Mouse (Mus musculus): ENCODE measurements at regions not wholly inside any gene's neighbourhood (a gene's known extent, or its start where the extent isn't known, plus 50 kb on each side); places are given as distances from the start of the nearest gene placed in this dataset.

DNA sequence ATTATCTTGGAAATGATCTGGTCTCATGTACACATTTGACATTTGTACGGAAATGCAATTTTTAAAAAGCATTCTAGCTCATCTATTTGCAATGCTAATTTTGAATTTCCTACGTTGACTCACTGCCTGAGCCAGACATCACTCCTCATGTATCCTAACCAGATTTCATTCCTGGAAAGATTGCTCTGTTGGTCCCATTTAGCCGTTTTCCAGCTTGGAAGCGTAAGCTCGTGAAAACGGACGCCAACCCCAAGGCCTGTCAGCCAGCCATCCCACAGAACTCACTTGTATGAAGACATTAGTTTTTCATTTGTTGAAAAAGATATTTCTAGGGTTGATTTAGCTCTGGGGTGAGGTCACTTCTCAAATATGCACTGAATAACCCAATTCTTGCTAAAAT is 55.5 kb upstream of the Robo2 start:
- Histone ChIP-seq H3K9ac (replicated peaks; ENCODE audit: low read length) (no peak overlapping the region), H3K4me2 (ENCODE audit: low read depth, low read length) (no peak overlapping the region), H3K27me3 (ENCODE audit: control insufficient read depth, insufficient read depth, low read length) (no peaks in the 10 kb centered on the region), H3K4me3 (ENCODE audit: low read depth, low read length) (no peak overlapping the region), H3K4me1 (ENCODE audit: control insufficient read depth, insufficient read depth, low read length) (no peaks in the 10 kb centered on the region), H3K36me3 (replicated peaks; ENCODE audit: control insufficient read depth, insufficient read depth, low read depth, low read length) (no peaks in the 10 kb centered on the region), H3K27ac (replicated peaks; ENCODE audit: low read depth, low read length) (no peak overlapping the region), H3K9me3 (replicated peaks; ENCODE audit: control insufficient read depth, low read length) (no peaks in the 10 kb centered on the region)
- 75% methylated on average over 7 of the region's 7 CpGs for WGBS
- no peak for DNase-seq (ENCODE audit: low spot score)
- ATAC-seq (replicated peaks; ENCODE audit: insufficient number of reproducible peaks, low FRiP score, low TSS enrichment, low read depth), result no peak

DNA sequence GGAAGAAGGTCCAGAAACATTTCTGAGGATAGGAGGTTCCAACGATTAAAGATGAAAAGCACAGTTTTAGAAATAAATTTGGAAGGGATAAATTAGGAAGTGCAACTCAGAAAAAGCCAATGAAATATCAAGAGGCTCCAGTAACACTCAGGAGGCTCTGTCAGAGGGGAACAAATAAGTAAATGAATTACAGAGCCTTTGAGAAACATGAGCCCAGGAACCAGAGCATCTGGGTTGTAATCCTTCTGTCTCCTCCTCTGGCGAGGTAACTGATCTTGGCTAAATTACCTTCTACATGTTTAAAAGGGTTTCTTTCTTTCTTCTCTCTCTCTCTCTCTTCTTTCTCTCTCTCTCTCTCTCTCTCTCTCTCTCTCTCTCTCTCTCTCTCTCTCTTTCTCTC is 53.2 kb upstream of the Robo2 start:
- WGBS, result 26% methylated on average over 2 of the region's 2 CpGs
- Histone ChIP-seq H3K27ac (replicated peaks; ENCODE audit: low read depth, low read length) (no peak overlapping the region), H3K4me1 (ENCODE audit: control insufficient read depth, insufficient read depth, low read length) (no peaks in the 10 kb centered on the region), H3K9ac (replicated peaks; ENCODE audit: low read length) (no peak overlapping the region), H3K27me3 (ENCODE audit: control insufficient read depth, insufficient read depth, low read length) (no peaks in the 10 kb centered on the region), H3K9me3 (replicated peaks; ENCODE audit: control insufficient read depth, low read length) (no peaks in the 10 kb centered on the region), H3K4me3 (ENCODE audit: low read depth, low read length) (no peak overlapping the region), H3K36me3 (replicated peaks; ENCODE audit: control insufficient read depth, insufficient read depth, low read depth, low read length) (no peaks in the 10 kb centered on the region), H3K4me2 (ENCODE audit: low read depth, low read length) (no peak overlapping the region)
- DNase-seq (ENCODE audit: low spot score), result peak; percentile 41
- ATAC-seq (replicated peaks; ENCODE audit: insufficient number of reproducible peaks, low FRiP score, low TSS enrichment, low read depth), result no peak

DNA sequence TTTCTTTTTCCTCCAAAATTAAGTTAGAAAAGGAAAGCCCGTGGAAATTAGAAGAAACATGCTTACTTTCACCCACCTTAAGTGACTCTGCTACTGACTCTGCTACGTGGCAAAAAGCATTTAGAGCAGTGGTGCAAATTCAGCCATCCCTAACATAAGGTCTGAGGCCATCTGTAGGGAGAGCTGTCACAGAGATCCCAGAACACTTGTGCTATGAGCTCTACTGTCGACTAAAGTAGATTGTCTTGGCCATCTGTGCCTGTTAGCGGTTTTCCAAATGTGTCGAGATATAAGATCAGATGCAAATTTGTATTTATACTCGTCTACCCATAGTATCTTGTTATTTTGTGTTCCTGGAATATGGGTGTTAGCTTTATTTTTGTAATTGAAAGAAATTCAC is 52.7 kb upstream of the Robo2 start:
- no peak for ATAC-seq (replicated peaks; ENCODE audit: insufficient number of reproducible peaks, low FRiP score, low TSS enrichment, low read depth)
- Histone ChIP-seq H3K27me3 (ENCODE audit: control insufficient read depth, insufficient read depth, low read length) (no peaks in the 10 kb centered on the region), H3K27ac (replicated peaks; ENCODE audit: low read depth, low read length) (no peak overlapping the region), H3K4me2 (ENCODE audit: low read depth, low read length) (no peak overlapping the region), H3K9ac (replicated peaks; ENCODE audit: low read length) (no peak overlapping the region), H3K4me3 (ENCODE audit: low read depth, low read length) (no peak overlapping the region), H3K4me1 (ENCODE audit: control insufficient read depth, insufficient read depth, low read length) (no peaks in the 10 kb centered on the region), H3K9me3 (replicated peaks; ENCODE audit: control insufficient read depth, low read length) (no peaks in the 10 kb centered on the region), H3K36me3 (replicated peaks; ENCODE audit: control insufficient read depth, insufficient read depth, low read depth, low read length) (no peaks in the 10 kb centered on the region)
- WGBS, result 60% methylated on average over 6 of the region's 6 CpGs
- no peak for DNase-seq (ENCODE audit: low spot score)

DNA sequence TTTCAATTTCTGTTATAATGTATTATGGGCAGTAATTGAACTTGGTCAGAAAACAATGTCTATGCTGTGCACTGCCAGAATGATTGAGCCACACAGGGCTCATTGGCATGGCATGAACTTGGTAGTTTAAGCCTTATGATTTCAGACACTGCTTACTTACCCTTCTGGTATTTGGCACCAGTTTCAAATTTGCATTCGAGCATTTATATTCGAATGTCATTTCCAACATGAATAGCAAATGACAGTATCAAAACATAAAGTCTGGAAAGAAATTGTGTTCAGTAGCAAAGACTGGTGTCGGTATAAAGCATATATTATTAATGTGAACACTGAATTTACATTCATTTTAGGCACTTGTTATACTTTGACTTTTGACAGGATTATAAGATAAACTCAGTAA is 50.8 kb upstream of the Robo2 start:
- no peaks in the 10 kb centered on the region for H3K9me3 ChIP-seq (replicated peaks; ENCODE audit: control insufficient read depth, low read length)
- no peak overlapping the region for H3K9ac ChIP-seq (replicated peaks; ENCODE audit: low read length)
- 88% methylated on average over 3 of the region's 3 CpGs for WGBS
- ATAC-seq (replicated peaks; ENCODE audit: insufficient number of reproducible peaks, low FRiP score, low TSS enrichment, low read depth) (no peak), DNase-seq (ENCODE audit: low spot score) (no peak)
- H3K27ac ChIP-seq (replicated peaks; ENCODE audit: low read depth, low read length), result no peak overlapping the region
- no peak overlapping the region for H3K4me3 ChIP-seq (ENCODE audit: low read depth, low read length)
- H3K36me3 ChIP-seq (replicated peaks; ENCODE audit: control insufficient read depth, insufficient read depth, low read depth, low read length), result no peaks in the 10 kb centered on the region
- no peak overlapping the region for H3K4me2 ChIP-seq (ENCODE audit: low read depth, low read length)
- no peaks in the 10 kb centered on the region for H3K4me1 ChIP-seq (ENCODE audit: control insufficient read depth, insufficient read depth, low read length)
- H3K27me3 ChIP-seq (ENCODE audit: control insufficient read depth, insufficient read depth, low read length), result no peaks in the 10 kb centered on the region

Data from embryonic facial prominence, embryonic 11.5 days (tissue).